Mouse (Mus musculus): Measurements from ENCODE around the gene Mdp1. TPM values are rescaled to one million over a fixed set of nuclear protein-coding genes. Genes with fewer than 3 reads are reported as not detected.

Mdp1 gene
- total and polyA plus RNA-seq, 3 experiments, result 12.2 to 45.8 (median 18.4) TPM

- H3K4me1 ChIP-seq (ENCODE audit: insufficient read depth, low read depth, low read length), result peaks cover 72% of the 10 kb centered on the region
- no peak within 1 kb of the TSS for H3K4me3 ChIP-seq (ENCODE audit: low read depth, low read length)
- H3K27me3 ChIP-seq (ENCODE audit: insufficient read depth, low read length), result no peaks in the 10 kb centered on the region
- H3K36me3 ChIP-seq (replicated peaks), result peaks cover 86% of the 10 kb centered on the region
- TF ChIP-seq CTCF (IDR thresholded peaks at IDR 0.05; ENCODE audit: low read depth, low read length), result no peak
- TF ChIP-seq GATA1 (IDR thresholded peaks at IDR 0.05; ENCODE audit: borderline replicate concordance, low read length), result no peak
- no peak for TF ChIP-seq GATA2 (IDR thresholded peaks at IDR 0.05; ENCODE audit: borderline replicate concordance, low read depth, low read length)
- no peak for TF ChIP-seq POLR2AphosphoS5 (IDR thresholded peaks at IDR 0.05; ENCODE audit: insufficient replicate concordance, low read depth, low read length)
- no peak for TF ChIP-seq TAL1 (conservative IDR thresholded peaks at IDR 0.05; ENCODE audit: low read depth, low read length)
- DNase-seq (ENCODE audit: low spot score) (no peak), ATAC-seq (ENCODE audit: extremely low read depth, insufficient number of reproducible peaks, low FRiP score, poor library complexity, severe bottlenecking) (no peak)
- H3K9me3 ChIP-seq (replicated peaks), result no peaks in the 10 kb centered on the region
These were observed 22.5 kb downstream of the Mdp1 start, which contains the start of gene Gm49378 for GRCm38 (mm10) chr14:55637795-55638194. Gene Gm49378 (minus strand): TSS chr14:55637895.

DNA sequence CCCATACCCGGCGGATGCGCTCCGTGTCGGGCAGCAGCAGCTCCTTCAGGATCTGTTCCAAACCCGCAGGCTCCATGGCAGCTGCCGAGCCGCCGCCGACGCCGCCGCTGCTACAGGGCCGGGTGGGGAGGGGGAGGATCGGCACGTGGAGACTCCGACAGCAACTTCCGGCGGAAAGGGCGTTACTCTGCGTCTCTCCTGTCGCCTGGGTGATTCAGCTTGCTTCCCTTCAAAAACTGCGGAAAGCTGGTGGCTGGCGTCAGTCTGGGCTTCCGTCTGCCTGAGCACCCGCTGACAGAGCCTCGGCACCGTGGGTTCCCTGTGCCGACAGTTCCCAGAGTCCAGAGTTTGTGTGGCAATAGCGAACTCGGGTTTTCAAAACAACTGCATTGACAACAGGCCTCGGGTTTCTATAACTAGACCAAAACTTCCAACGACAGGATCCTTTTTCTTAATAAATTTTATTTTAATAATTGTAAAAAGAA, 24.7 kb downstream of the Mdp1 start, which contains the start of gene Ipo4:
Gene Ipo4 (minus strand): TSS at position 435 of the 485 bp plus-strand sequence.
- no peaks in the 10 kb centered on the region for H3K9me3 ChIP-seq (replicated peaks)
- H3K4me1 ChIP-seq (ENCODE audit: insufficient read depth, low read depth, low read length), result peaks cover 59% of the 10 kb centered on the region
- no peaks in the 10 kb centered on the region for H3K27me3 ChIP-seq (ENCODE audit: insufficient read depth, low read length)
- H3K36me3 ChIP-seq (replicated peaks), result peaks cover 93% of the 10 kb centered on the region
- DNase-seq (ENCODE audit: low spot score), result peak; percentile 76
- peak; percentile 89 for ATAC-seq (ENCODE audit: extremely low read depth, insufficient number of reproducible peaks, low FRiP score, poor library complexity, severe bottlenecking)
- peak within 1 kb of the TSS; percentile 81 for H3K4me3 ChIP-seq (ENCODE audit: low read depth, low read length)
- no peak for TF ChIP-seq TAL1 (conservative IDR thresholded peaks at IDR 0.05; ENCODE audit: low read depth, low read length)
- no peak for TF ChIP-seq CTCF (IDR thresholded peaks at IDR 0.05; ENCODE audit: low read depth, low read length)
- TF ChIP-seq GATA1 (IDR thresholded peaks at IDR 0.05; ENCODE audit: borderline replicate concordance, low read length), result no peak
- no peak for TF ChIP-seq GATA2 (IDR thresholded peaks at IDR 0.05; ENCODE audit: borderline replicate concordance, low read depth, low read length)
- TF ChIP-seq POLR2AphosphoS5 (IDR thresholded peaks at IDR 0.05; ENCODE audit: insufficient replicate concordance, low read depth, low read length), result no peak

GRCm38 (mm10) chr14:55634874-55635522, 25.3 kb downstream of the Mdp1 start:
- peak; percentile 18 for DNase-seq (ENCODE audit: low spot score)

GRCm38 (mm10) chr14:55629312-55629711, 31.0 kb downstream of the Mdp1 start:
- Histone ChIP-seq H3K4me1 (ENCODE audit: insufficient read depth, low read depth, low read length) (peaks cover 68% of the 10 kb centered on the region), H3K27me3 (ENCODE audit: insufficient read depth, low read length) (no peaks in the 10 kb centered on the region), H3K36me3 (replicated peaks) (peaks cover 100% of the 10 kb centered on the region), H3K4me3 (ENCODE audit: low read depth, low read length) (no peak overlapping the region), H3K9me3 (replicated peaks) (no peaks in the 10 kb centered on the region)
- TF ChIP-seq GATA2 (IDR thresholded peaks at IDR 0.05; ENCODE audit: borderline replicate concordance, low read depth, low read length), result no peak
- TF ChIP-seq CTCF (IDR thresholded peaks at IDR 0.05; ENCODE audit: low read depth, low read length), result peak; percentile 96
- no peak for TF ChIP-seq GATA1 (IDR thresholded peaks at IDR 0.05; ENCODE audit: borderline replicate concordance, low read length)
- ATAC-seq (ENCODE audit: extremely low read depth, insufficient number of reproducible peaks, low FRiP score, poor library complexity, severe bottlenecking) (no peak; the same call in 1 of the 2 replicates), DNase-seq (ENCODE audit: low spot score) (no peak)

More at GRCm38 (mm10) chr14:55634874-55635522, 25.3 kb downstream of the Mdp1 start:
- TF ChIP-seq GATA1 (IDR thresholded peaks at IDR 0.05; ENCODE audit: borderline replicate concordance, low read length) (no peak), CTCF (IDR thresholded peaks at IDR 0.05; ENCODE audit: low read depth, low read length) (no peak), TAL1 (conservative IDR thresholded peaks at IDR 0.05; ENCODE audit: low read depth, low read length) (no peak), GATA2 (IDR thresholded peaks at IDR 0.05; ENCODE audit: borderline replicate concordance, low read depth, low read length) (no peak), POLR2AphosphoS5 (IDR thresholded peaks at IDR 0.05; ENCODE audit: insufficient replicate concordance, low read depth, low read length) (no peak)
- H3K4me3 ChIP-seq (ENCODE audit: low read depth, low read length), result peak overlapping the region; percentile 81
- ATAC-seq (ENCODE audit: extremely low read depth, insufficient number of reproducible peaks, low FRiP score, poor library complexity, severe bottlenecking), result no peak
- H3K36me3 ChIP-seq (replicated peaks), result peaks cover 93% of the 10 kb centered on the region
- peaks cover 60% of the 10 kb centered on the region for H3K4me1 ChIP-seq (ENCODE audit: insufficient read depth, low read depth, low read length)
- no peaks in the 10 kb centered on the region for H3K9me3 ChIP-seq (replicated peaks)
- H3K27me3 ChIP-seq (ENCODE audit: insufficient read depth, low read length), result no peaks in the 10 kb centered on the region

- peaks cover 68% of the 10 kb centered on the region for H3K4me1 ChIP-seq (ENCODE audit: insufficient read depth, low read depth, low read length)
- H3K9me3 ChIP-seq (replicated peaks), result no peaks in the 10 kb centered on the region
- TF ChIP-seq TAL1 (conservative IDR thresholded peaks at IDR 0.05; ENCODE audit: low read depth, low read length) (peak; percentile 48), POLR2AphosphoS5 (IDR thresholded peaks at IDR 0.05; ENCODE audit: insufficient replicate concordance, low read depth, low read length) (no peak)
- H3K4me3 ChIP-seq (ENCODE audit: low read depth, low read length), result peak overlapping the region; percentile 44; the same call in 1 of the 2 replicates
- peaks cover 100% of the 10 kb centered on the region for H3K36me3 ChIP-seq (replicated peaks)
- ATAC-seq (ENCODE audit: extremely low read depth, insufficient number of reproducible peaks, low FRiP score, poor library complexity, severe bottlenecking), result peak; percentile 47; the same call in 1 of the 2 replicates
- H3K27me3 ChIP-seq (ENCODE audit: insufficient read depth, low read length), result no peaks in the 10 kb centered on the region
- DNase-seq (ENCODE audit: low spot score), result peak; percentile 35
These were observed 32.1 kb downstream of the Mdp1 start for GRCm38 (mm10) chr14:55628077-55628827.

GRCm38 (mm10) chr14:55618486-55619195, 41.7 kb downstream of the Mdp1 start:
- Histone ChIP-seq H3K36me3 (replicated peaks) (peaks cover 47% of the 10 kb centered on the region), H3K9me3 (replicated peaks) (no peaks in the 10 kb centered on the region), H3K4me3 (ENCODE audit: low read depth, low read length) (peak overlapping the region; percentile 78), H3K27me3 (ENCODE audit: insufficient read depth, low read length) (no peaks in the 10 kb centered on the region), H3K4me1 (ENCODE audit: insufficient read depth, low read depth, low read length) (peaks cover 84% of the 10 kb centered on the region)
- TF ChIP-seq TAL1 (conservative IDR thresholded peaks at IDR 0.05; ENCODE audit: low read depth, low read length) (peak; percentile 67), GATA2 (IDR thresholded peaks at IDR 0.05; ENCODE audit: borderline replicate concordance, low read depth, low read length) (peak; percentile 61; the same call in 1 of the 2 replicates), GATA1 (IDR thresholded peaks at IDR 0.05; ENCODE audit: borderline replicate concordance, low read length) (no peak)
- ATAC-seq (ENCODE audit: extremely low read depth, insufficient number of reproducible peaks, low FRiP score, poor library complexity, severe bottlenecking), result peak; percentile 51
- DNase-seq (ENCODE audit: low spot score), result peak; percentile 71
